In genomic region chr3:29903596-29904308, GRCm38 (mm10) we compare ENCODE assay signal across 11 mouse cellular contexts.
DNase-seq lines count a peak whose midpoint lies in the region; ATAC-seq lines count a peak whose summit lies in the region.
"Had no signal": no experiment of that assay in that cellular context is flagged by ENCODE, and none has a peak within 500 bp of the region (broad histone marks: within the 10 kb centered on the region; RNA-seq: fewer than 3 reads in every experiment).

No protein-coding gene starts in this region.

- H3K9me3 ChIP-seq in midbrain, embryonic 15.5 days = no peaks in the 10 kb centered on the region
- H3K9me3 ChIP-seq in midbrain, embryonic 10.5 days (replicated peaks) = peaks cover under 1% of the 10 kb centered on the region; the same call in 1 of the 2 replicates
- H3K9me3 ChIP-seq: embryonic facial prominence, embryonic 12.5 days; liver, embryonic 12.5 days had no signal

- H3K36me3 ChIP-seq in midbrain, embryonic 15.5 days (replicated peaks) = no peaks in the 10 kb centered on the region
- no peaks in the 10 kb centered on the region for H3K36me3 ChIP-seq in midbrain, embryonic 10.5 days
- H3K36me3 ChIP-seq: embryonic facial prominence, embryonic 12.5 days; liver, embryonic 12.5 days had no signal

- H3K4me2 ChIP-seq in midbrain, embryonic 15.5 days = no peak overlapping the region
- H3K4me2 ChIP-seq: embryonic facial prominence, embryonic 12.5 days; hindbrain, embryonic 14.5 days; liver, embryonic 12.5 days had no signal

- no peaks in the 10 kb centered on the region for H3K4me1 ChIP-seq in midbrain, embryonic 15.5 days
- H3K4me1 ChIP-seq in midbrain, embryonic 10.5 days = 0 out of 2 replicates have a peak, but pooled peaks cover 4% of the 10 kb centered on the region
- H3K4me1 ChIP-seq: embryonic facial prominence, embryonic 12.5 days; liver, embryonic 12.5 days had no signal

- no peak overlapping the region for H3K4me3 ChIP-seq in midbrain, embryonic 15.5 days
- H3K4me3 ChIP-seq in midbrain, embryonic 10.5 days = no peak overlapping the region
- H3K4me3 ChIP-seq: embryonic facial prominence, embryonic 12.5 days; liver, embryonic 12.5 days had no signal

- 0 out of 2 replicates have a peak, but pooled peaks have one; percentile 27 for ATAC-seq in midbrain, embryonic 15.5 days (replicated peaks)
- ATAC-seq: liver, embryonic 12.5 days had no signal

- peak; percentile 6 for DNase-seq in gastrocnemius, postnatal 10 days
- DNase-seq in gastrocnemius, adult 18-20 months (ENCODE audit: low spot score) = no peak
- no peak for DNase-seq in midbrain, embryonic 10.5 days (ENCODE audit: low spot score)
- peak; percentile 2 for DNase-seq in adrenal gland, adult 8-10 months
- peak; percentile 25 for DNase-seq in lung, postnatal 25 days (ENCODE audit: low spot score)
- DNase-seq in cerebellum, adult 8-10 months = no peak
- no peak for DNase-seq in c-Kit-positive CD71-positive TER-119-positive erythroid progenitor cells, embryonic 14.5 days (ENCODE audit: low spot score)

- WGBS in midbrain, embryonic 15.5 days = 57% methylated on average over 11 of the region's 11 CpGs
- 82% methylated on average over 11 of the region's 11 CpGs for WGBS in midbrain, embryonic 10.5 days

- no peak overlapping the region for H3K9ac ChIP-seq in midbrain, embryonic 15.5 days
- H3K9ac ChIP-seq: embryonic facial prominence, embryonic 12.5 days; hindbrain, embryonic 14.5 days; liver, embryonic 12.5 days had no signal

- H3K27me3 ChIP-seq in midbrain, embryonic 15.5 days (replicated peaks) = no peaks in the 10 kb centered on the region
- no peaks in the 10 kb centered on the region for H3K27me3 ChIP-seq in midbrain, embryonic 10.5 days (ENCODE audit: low read depth, poor library complexity, severe bottlenecking)
- H3K27me3 ChIP-seq: embryonic facial prominence, embryonic 12.5 days; liver, embryonic 12.5 days had no signal

- no peak overlapping the region for H3K27ac ChIP-seq in midbrain, embryonic 15.5 days
- H3K27ac ChIP-seq in midbrain, embryonic 10.5 days (replicated peaks) = no peak overlapping the region
- H3K27ac ChIP-seq: embryonic facial prominence, embryonic 12.5 days; hindbrain, embryonic 14.5 days; liver, embryonic 12.5 days had no signal

Comparison
In these comparisons a context has a peak if more than half of its experiments do, and no peak if none do; other contexts are left out.
1. DNase-seq: peak in gastrocnemius, postnatal 10 days (single experiment), adrenal gland, adult 8-10 months (single experiment) and lung, postnatal 25 days (single experiment); none in gastrocnemius, adult 18-20 months (single experiment), midbrain, embryonic 10.5 days (single experiment), cerebellum, adult 8-10 months (single experiment) and c-Kit-positive CD71-positive TER-119-positive erythroid progenitor cells, embryonic 14.5 days (single experiment).